Mouse (Mus musculus) CH12.LX (cell line): ENCODE results near the gene Macc1.

ENCODE experiments used
- E2F4 ChIP-seq: IDR thresholded peaks from 2 replicates; pipeline ENCODE4 v1.6.1; 2011; ENCODE audit warnings: low read depth, low read length, improper control_type of control experiment; ENCODE audit not compliant: insufficient replicate concordance
- ZNF384 ChIP-seq: IDR thresholded peaks from 2 replicates; pipeline ENCODE4 v1.6.1; 2012; ENCODE audit warnings: low read depth, low read length, improper control_type of control experiment, inconsistent platforms

- no peak for TF ChIP-seq E2F4
- no peak for TF ChIP-seq ZNF384
These were observed 111.7 kb downstream of the Macc1 start for GRCm38 (mm10) chr12:119425749-119426148.
